Mouse (Mus musculus) B cell, adult 62 days (primary cell): ENCODE data around the gene Ptger3. TPM values are rescaled to one million over a fixed set of nuclear protein-coding genes. Genes with fewer than 3 reads are reported as not detected.

Source experiments
- total RNA-seq: library from RNA; stranded (reverse); gene quantifications from 4 replicates; pipeline ENCODE4 v1.2.4, GENCODE M21; 2023

Ptger3 gene
- total RNA-seq = not detected in 4 replicates

DNA sequence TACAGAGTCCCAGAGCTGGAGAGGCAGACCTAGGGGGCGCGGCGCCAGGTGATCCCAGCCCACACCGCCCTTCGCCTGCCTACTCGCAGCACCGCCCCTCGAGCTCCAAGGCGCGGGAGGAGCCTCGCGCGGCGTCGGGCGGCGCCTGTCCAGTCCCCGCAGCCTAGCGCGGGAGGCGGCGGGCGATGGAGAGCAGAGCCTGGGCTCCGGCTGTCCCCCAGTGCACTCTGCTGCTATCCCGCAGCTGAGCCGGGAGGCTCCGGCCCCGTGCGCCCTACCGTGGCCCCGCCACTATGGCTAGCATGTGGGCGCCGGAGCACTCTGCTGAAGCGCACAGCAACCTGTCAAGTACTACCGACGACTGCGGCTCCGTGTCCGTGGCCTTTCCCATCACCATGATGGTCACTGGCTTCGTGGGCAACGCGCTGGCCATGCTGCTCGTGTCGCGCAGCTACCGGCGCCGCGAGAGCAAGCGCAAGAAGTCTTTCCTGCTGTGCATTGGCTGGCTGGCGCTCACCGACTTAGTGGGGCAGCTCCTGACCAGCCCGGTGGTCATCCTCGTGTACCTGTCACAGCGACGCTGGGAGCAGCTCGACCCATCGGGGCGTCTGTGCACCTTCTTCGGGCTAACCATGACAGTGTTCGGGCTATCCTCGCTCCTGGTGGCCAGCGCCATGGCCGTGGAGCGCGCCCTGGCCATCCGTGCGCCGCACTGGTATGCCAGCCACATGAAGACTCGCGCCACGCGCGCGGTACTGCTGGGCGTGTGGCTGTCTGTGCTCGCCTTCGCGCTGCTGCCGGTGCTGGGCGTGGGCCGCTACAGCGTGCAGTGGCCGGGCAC lies at the start of gene Ptger3:
TSS of gene Ptger3 (plus strand) at position 168 of the 841 bp plus-strand sequence.

DNA sequence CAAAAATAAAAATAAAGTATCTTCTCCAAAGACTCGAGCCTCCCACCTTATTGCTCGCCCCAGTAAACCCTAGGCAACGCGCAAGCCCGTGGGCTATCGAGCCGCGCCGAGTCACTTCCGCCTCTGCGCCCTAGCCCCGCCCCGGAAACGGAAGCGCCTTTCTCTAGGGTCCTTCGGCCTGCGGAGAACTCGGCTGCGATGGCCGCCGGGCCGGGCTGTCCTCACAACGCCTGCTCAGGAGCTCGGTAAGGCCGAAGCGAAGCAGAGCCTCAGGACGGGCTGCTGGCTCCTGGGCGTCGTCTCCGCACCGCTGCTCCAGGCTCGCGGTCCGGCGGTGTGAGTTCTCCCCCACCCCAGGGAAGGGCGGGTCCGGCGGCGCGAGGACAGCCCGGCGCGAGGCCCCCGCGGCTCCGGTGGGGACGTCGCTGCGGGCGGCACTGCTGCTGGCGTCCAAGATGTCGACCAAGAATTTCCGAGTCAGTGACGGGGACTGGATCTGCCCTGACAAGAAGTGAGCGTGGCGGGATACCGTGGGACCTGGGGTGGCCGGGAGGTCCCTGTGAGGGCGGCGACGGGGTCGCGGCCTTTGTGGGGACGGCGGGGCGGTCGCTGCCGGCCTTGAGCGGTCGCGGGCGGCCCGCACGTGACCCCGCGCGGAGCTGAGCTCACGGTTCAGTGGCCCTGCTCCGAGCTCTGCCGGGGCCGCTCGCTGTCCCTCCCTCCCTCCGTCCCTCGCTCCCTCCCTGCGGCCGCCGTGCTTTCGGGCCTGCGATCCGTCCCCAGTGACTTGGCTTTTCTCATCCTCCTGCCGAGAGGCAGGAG lies 32.5 kb upstream of the Ptger3 start, which contains the start of gene Zranb2:
TSS of gene Zranb2 (plus strand) at position 197 of the 822 bp plus-strand sequence.

Other genes starting within 250 kb of the Ptger3 start
- 78.9 to 82.9 TPM (median 81.4 TPM) in 4 replicates for gene Zranb2, start 32.7 kb upstream of the Ptger3 start, total RNA-seq